Mouse (Mus musculus): ENCODE results near the gene 2410004P03Rik.

DNA sequence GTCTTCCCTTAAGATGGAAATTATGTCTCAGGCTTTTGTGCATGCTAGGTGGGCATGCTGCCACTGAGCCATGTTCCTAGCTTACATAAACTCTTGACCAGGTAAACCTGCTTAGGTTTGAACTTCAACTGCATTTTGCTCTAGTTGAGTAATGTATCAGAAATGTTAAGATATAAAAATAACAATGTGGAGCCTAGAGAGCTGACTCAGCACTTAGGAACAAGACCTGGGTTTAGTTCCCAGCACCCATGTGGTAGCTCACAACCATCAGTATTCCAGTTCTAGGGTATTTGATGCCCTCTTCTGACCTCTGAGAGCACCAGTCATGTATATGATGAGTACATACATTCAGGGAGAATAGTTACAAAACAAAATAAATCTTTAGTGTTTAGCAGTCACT lies 34.4 kb downstream of the 2410004P03Rik start:
- no peak for TF ChIP-seq CTCF (IDR thresholded peaks at IDR 0.05; ENCODE audit: borderline replicate concordance, control insufficient read depth, extremely low read depth, insufficient read depth, low read length, poor library complexity)
- no peak for TF ChIP-seq POLR2A (IDR thresholded peaks at IDR 0.05; ENCODE audit: control insufficient read depth, extremely low read depth, insufficient read depth, low read length, poor library complexity)
